Mouse (Mus musculus): Measurements from ENCODE around the gene Gm20449. TPM values are rescaled to one million over a fixed set of nuclear protein-coding genes. Genes with fewer than 3 reads are reported as not detected.
"Not testable (repeated sequence)": the region's sequence is repeated elsewhere in the genome, so short reads cannot be mapped to it uniquely, and the experiment has no call there.

Gene Gm20449
- not detected in 2 replicates for polyA plus RNA-seq (2015; fragmentation: Nextera tagmentation; extraction: Ambion mirVana)

DNA sequence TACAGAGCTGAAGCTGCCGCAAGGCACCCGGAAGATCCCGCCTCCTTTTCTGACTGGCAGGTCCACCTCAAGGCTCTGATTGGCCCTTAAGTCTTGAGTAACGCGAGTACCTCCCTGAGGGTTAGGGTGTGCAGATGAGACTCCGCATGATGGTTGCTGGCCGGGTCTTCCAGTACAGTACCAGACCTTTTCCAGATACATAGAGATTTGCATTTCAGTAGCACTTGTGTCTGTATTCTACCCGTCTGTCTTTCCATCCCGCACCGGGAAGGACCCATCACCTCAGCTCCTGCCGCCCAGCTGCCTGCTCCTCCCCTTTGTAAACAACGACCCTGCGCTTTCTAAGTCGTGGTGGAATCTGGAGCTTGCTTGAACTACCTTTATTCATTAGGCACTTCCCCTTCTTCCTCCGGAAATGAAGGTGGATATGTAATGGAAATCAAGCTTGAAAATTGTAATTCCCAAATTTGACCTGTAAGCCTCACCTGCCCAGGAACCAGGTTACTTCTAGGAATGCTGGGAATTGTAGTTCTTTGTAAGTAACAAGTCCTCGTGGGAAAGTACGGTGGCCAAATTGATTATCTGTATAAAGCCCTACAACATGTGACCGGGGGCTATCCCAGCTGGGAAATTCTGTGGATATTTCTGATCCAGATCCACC is at the start of gene Gm20449, which contains the start of gene AW146154:
Gm20449 (minus strand) TSS at position 29 of the 661 bp plus-strand sequence.
AW146154 (minus strand) TSS at position 502 of the 661 bp plus-strand sequence.
- peak; percentile 98 for ATAC-seq (replicated peaks; ENCODE audit: low FRiP score, low read depth)
- TF ChIP-seq CTCF (IDR thresholded peaks at IDR 0.05; ENCODE audit: low read depth): no peak
- Histone ChIP-seq H3K27ac (peak within 1 kb of the TSS; percentile 74), H3K36me3 (ENCODE audit: insufficient read depth, low read length) (no peaks in the 10 kb centered on the region), H3K4me3 (replicated peaks; ENCODE audit: low read depth, low read length) (peak within 1 kb of the TSS; percentile 60), H3K9ac (ENCODE audit: low read depth, low read length) (peak within 1 kb of the TSS; percentile 55), H3K9me3 (replicated peaks; ENCODE audit: low read length) (no peaks in the 10 kb centered on the region), H3K4me2 (ENCODE audit: low read length) (peak within 1 kb of the TSS; percentile 73), H3K27me3 (ENCODE audit: insufficient read depth, low read length) (no peaks in the 10 kb centered on the region), H3K4me1 (replicated peaks; ENCODE audit: insufficient read depth, low read length) (no peaks in the 10 kb centered on the region)
- under 1% methylated on average over 18 of the region's 18 CpGs for WGBS
- peak; percentile 95 for DNase-seq (ENCODE audit: low spot score)

DNA sequence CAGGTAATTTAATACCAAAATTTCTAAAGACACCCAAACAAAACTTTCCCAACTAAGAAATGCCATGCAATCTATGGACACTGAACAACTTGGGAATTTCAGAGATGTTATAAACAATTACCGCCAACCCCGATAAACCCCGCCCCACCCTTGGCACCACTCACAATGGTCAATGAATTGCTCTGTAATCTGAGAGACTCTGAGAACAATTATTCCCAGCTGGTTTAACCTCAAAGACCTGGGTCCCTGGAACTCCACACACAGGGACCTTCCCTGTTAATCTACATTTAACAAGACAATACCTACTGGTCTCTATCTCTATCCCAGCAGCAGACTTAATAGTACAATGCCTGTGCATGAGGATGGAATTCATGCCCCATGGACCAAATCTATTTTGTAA is 13.5 kb upstream of the Gm20449 start:
- H3K27me3 ChIP-seq (ENCODE audit: insufficient read depth, low read length): no peaks in the 10 kb centered on the region
- 88% methylated on average over 3 of the region's 3 CpGs for WGBS
- ATAC-seq (replicated peaks; ENCODE audit: low FRiP score, low read depth): no peak

DNA sequence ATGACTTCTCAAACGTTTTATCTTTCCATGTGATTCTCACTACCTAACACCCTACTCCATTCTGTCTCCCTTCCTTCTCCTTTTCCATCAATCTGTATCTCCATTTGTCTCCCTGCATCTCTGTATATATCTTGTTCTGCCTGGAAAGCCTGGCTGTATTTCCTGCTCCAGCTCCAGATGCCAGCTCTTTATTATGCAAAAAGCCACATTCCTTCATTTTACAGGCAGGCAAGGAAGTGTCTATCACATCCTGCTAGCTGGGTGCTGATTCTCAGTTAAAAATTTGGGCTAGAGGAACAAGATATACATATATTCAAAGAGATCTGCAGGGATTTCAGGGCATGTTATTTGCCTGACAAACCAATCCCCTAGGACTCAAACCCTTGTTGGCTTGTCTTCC is 13.0 kb upstream of the Gm20449 start:
- TF ChIP-seq CTCF (IDR thresholded peaks at IDR 0.05; ENCODE audit: low read depth): no peak
- H3K9ac ChIP-seq (ENCODE audit: low read depth, low read length): no peak overlapping the region

More for the DNA sequence above, 13.5 kb upstream of the Gm20449 start:
- TF ChIP-seq CTCF (IDR thresholded peaks at IDR 0.05; ENCODE audit: low read depth): no peak
- Histone ChIP-seq H3K36me3 (ENCODE audit: insufficient read depth, low read length) (no peaks in the 10 kb centered on the region), H3K9ac (ENCODE audit: low read depth, low read length) (no peak overlapping the region), H3K4me1 (replicated peaks; ENCODE audit: insufficient read depth, low read length) (no peaks in the 10 kb centered on the region), H3K4me2 (ENCODE audit: low read length) (no peak overlapping the region), H3K9me3 (replicated peaks; ENCODE audit: low read length) (no peaks in the 10 kb centered on the region), H3K4me3 (replicated peaks; ENCODE audit: low read depth, low read length) (no peak overlapping the region), H3K27ac (no peak overlapping the region)
- DNase-seq (ENCODE audit: low spot score): no peak

DNA sequence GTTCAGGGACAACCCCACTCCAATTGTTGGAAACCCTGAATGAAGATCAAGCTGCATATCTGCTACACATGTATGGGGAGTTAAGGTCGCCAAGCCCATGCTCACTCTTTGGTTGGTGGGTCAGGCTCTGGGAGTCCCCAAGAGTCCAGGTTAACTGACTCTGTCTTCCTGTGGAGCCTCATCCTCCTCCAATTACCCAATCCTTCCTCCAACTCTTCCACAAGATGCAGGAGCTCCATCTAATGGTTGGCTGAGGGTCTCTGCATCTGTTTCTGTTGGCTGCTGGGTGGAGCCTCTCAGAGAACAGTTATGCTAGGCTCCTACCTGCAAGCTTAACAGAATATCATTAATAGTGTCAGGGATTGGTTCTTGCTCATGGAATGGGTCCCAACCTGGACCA is 3.2 kb upstream of the Gm20449 start:
- no peak for DNase-seq (ENCODE audit: low spot score)
- no peak for ATAC-seq (replicated peaks; ENCODE audit: low FRiP score, low read depth)
- Histone ChIP-seq H3K4me2 (ENCODE audit: low read length) (no peak overlapping the region), H3K9ac (ENCODE audit: low read depth, low read length) (no peak overlapping the region), H3K4me3 (replicated peaks; ENCODE audit: low read depth, low read length) (no peak overlapping the region), H3K9me3 (replicated peaks; ENCODE audit: low read length) (no peaks in the 10 kb centered on the region), H3K36me3 (ENCODE audit: insufficient read depth, low read length) (no peaks in the 10 kb centered on the region), H3K27ac (no peak overlapping the region), H3K27me3 (ENCODE audit: insufficient read depth, low read length) (no peaks in the 10 kb centered on the region), H3K4me1 (replicated peaks; ENCODE audit: insufficient read depth, low read length) (no peaks in the 10 kb centered on the region)
- 38% methylated on average over 1 of the region's 1 CpGs for WGBS
- TF ChIP-seq CTCF (IDR thresholded peaks at IDR 0.05; ENCODE audit: low read depth): peak; percentile 19; the same call in 1 of the 2 replicates

More for the DNA sequence above, 13.0 kb upstream of the Gm20449 start:
- ATAC-seq (replicated peaks; ENCODE audit: low FRiP score, low read depth) (no peak), DNase-seq (ENCODE audit: low spot score) (no peak)
- Histone ChIP-seq H3K27ac (no peak overlapping the region), H3K4me1 (replicated peaks; ENCODE audit: insufficient read depth, low read length) (no peaks in the 10 kb centered on the region), H3K4me3 (replicated peaks; ENCODE audit: low read depth, low read length) (no peak overlapping the region), H3K9me3 (replicated peaks; ENCODE audit: low read length) (no peaks in the 10 kb centered on the region), H3K36me3 (ENCODE audit: insufficient read depth, low read length) (no peaks in the 10 kb centered on the region), H3K4me2 (ENCODE audit: low read length) (no peak overlapping the region), H3K27me3 (ENCODE audit: insufficient read depth, low read length) (no peaks in the 10 kb centered on the region)
- WGBS: 10% methylated on average over 1 of the region's 1 CpGs

DNA sequence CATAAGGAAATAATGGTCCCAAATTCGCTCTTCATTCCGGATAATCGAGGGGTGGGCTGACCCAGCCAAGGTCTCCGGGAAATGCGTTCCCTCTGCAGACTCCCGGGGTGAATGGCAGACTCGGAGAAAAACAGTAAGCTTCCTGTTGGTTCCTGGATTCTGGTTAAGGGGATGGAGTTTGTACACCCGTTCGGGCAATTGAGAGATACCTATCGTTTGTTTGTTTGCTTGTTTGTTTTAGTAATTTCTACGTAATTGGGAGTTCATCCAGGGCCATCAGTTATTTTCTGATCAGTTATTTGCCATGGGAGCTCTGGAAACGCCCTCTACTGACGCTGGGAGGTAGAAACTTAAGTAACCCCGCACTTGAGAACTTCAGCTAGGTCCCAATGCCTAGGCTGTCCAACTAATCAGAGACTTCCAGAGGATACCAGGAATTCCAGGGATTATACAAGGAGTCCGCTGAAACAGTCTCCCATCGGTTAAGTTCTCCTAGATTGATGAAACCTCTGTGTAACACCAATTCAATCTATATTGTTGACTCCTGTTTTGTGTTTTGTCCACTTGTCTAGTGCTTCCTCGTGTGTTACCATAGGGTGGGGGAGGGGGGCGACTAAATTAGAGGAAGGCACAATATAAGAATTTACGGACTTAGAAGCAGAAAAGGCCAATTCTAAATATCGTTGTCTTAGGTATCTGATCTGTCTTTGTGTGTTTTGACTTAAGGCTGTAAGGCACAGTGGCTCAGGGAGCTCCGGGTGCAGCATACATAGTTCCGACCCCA is 1.1 kb upstream of the Gm20449 start:
- 20% methylated on average over 22 of the region's 22 CpGs for WGBS
- no peaks in the 10 kb centered on the region for H3K9me3 ChIP-seq (replicated peaks; ENCODE audit: low read length)
- peak overlapping the region; percentile 73 for H3K4me2 ChIP-seq (ENCODE audit: low read length)
- no peak for ATAC-seq (replicated peaks; ENCODE audit: low FRiP score, low read depth)
- H3K27me3 ChIP-seq (ENCODE audit: insufficient read depth, low read length): no peaks in the 10 kb centered on the region
- no peaks in the 10 kb centered on the region for H3K36me3 ChIP-seq (ENCODE audit: insufficient read depth, low read length)
- TF ChIP-seq CTCF (IDR thresholded peaks at IDR 0.05; ENCODE audit: low read depth): peak; percentile 58
- no peaks in the 10 kb centered on the region for H3K4me1 ChIP-seq (replicated peaks; ENCODE audit: insufficient read depth, low read length)
- H3K4me3 ChIP-seq (replicated peaks; ENCODE audit: low read depth, low read length): peak overlapping the region; percentile 60
- H3K27ac ChIP-seq: no peak overlapping the region
- H3K9ac ChIP-seq (ENCODE audit: low read depth, low read length): no peak overlapping the region
- DNase-seq (ENCODE audit: low spot score): peak; percentile 58

DNA sequence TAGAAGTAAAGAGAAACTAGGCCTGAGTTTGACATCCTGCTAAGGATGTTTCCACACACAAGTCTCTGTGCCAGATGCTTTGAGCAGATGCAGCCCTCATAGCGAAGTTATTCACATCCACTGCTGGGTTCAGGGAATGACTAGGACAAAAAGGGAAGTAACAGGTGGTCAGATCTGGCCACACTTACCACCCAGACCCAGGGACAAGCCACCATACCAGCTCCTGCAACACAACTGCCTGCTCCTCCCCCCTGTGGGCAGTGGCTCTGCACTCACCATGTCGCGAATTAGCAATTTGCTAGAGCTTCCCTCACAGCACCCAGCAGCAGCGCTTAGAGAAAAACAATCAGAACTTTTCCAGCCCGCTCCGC is 214 bp downstream of the Gm20449 start:
- peak overlapping the region; percentile 60 for H3K4me3 ChIP-seq (replicated peaks; ENCODE audit: low read depth, low read length)
- not testable (repeated sequence) for H3K27me3 ChIP-seq (ENCODE audit: insufficient read depth, low read length); H3K4me1 ChIP-seq (replicated peaks; ENCODE audit: insufficient read depth, low read length); H3K36me3 ChIP-seq (ENCODE audit: insufficient read depth, low read length); DNase-seq (ENCODE audit: low spot score); H3K9me3 ChIP-seq (replicated peaks; ENCODE audit: low read length); ATAC-seq (replicated peaks; ENCODE audit: low FRiP score, low read depth)
- 0% methylated on average over 6 of the region's 6 CpGs for WGBS
- peak overlapping the region; percentile 55 for H3K9ac ChIP-seq (ENCODE audit: low read depth, low read length)
- peak overlapping the region; percentile 74 for H3K27ac ChIP-seq
- H3K4me2 ChIP-seq (ENCODE audit: low read length): peak overlapping the region; percentile 73

DNA sequence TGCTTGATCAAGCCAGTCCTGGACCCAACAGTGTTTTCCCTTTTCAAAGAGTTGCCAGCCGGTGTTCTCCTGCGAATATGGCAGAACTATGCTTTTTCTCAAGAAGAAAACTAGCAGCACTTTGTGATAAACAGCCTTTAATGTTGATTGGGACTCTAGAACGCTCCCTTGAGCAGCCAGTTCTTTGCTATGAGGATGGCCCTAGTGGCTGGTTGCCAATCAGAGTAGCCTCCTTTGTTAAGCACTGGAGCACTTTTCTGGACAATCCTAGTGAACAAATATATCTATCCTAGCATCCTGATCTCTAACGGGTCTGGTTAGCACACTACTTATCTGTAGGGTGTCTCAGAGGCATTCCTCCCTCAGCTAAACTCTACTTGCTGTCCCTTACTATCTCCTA is 753 bp downstream of the Gm20449 start:
- not testable (repeated sequence) for ATAC-seq (replicated peaks; ENCODE audit: low FRiP score, low read depth); DNase-seq (ENCODE audit: low spot score); H3K4me1 ChIP-seq (replicated peaks; ENCODE audit: insufficient read depth, low read length); H3K36me3 ChIP-seq (ENCODE audit: insufficient read depth, low read length); H3K27me3 ChIP-seq (ENCODE audit: insufficient read depth, low read length); H3K9me3 ChIP-seq (replicated peaks; ENCODE audit: low read length); H3K27ac ChIP-seq
- H3K4me3 ChIP-seq (replicated peaks; ENCODE audit: low read depth, low read length): 0 out of 2 replicates have a peak overlapping the region, but pooled peaks have one; percentile 60
- H3K9ac ChIP-seq (ENCODE audit: low read depth, low read length): peak overlapping the region; percentile 55; the same call in 1 of the 2 replicates
- H3K4me2 ChIP-seq (ENCODE audit: low read length): peak overlapping the region; percentile 73
- WGBS: 50% methylated on average over 2 of the region's 4 CpGs
